Mouse (Mus musculus) forebrain, embryonic 14.5 days (tissue): ENCODE measurements around the gene Bahcc1. TPM values are rescaled to one million over a fixed set of nuclear protein-coding genes. Genes with fewer than 3 reads are reported as not detected.

Experiments used
- ATAC-seq: fragments of 200-750 bp; cut with Nextera tagmentation; 2 replicates; pipeline ENCODE4 v1.8.0; 2017; ENCODE audit warnings: mild to moderate bottlenecking, moderate library complexity
- DNase-seq: peaks from one replicate; pipeline ENCODE4 v3.0.0-alpha.2; 2015; ENCODE audit warnings: low spot score
- H3K27ac ChIP-seq: fragments of 300-500 bp; sonication (generic); 2 replicates; pipeline ENCODE4 v1.5.1; 2014; ENCODE audit warnings: low read depth, mild to moderate bottlenecking, control low read depth, low read length, moderate library complexity
- H3K27me3 ChIP-seq: fragments of 300-500 bp; sonication (generic); replicated peaks from 2 replicates; pipeline ENCODE4 v1.6.1; 2014; ENCODE audit warnings: low read length, control low read depth, mixed read lengths; ENCODE audit not compliant: control insufficient read depth, insufficient read depth
- H3K36me3 ChIP-seq: fragments of 300-500 bp; sonication (generic); 2 replicates; pipeline ENCODE4 v1.6.1; 2014; ENCODE audit warnings: low read length, control low read depth; ENCODE audit not compliant: control insufficient read depth, insufficient read depth
- H3K4me1 ChIP-seq: fragments of 300-500 bp; sonication (generic); 2 replicates; pipeline ENCODE4 v1.6.1; 2014; ENCODE audit warnings: antibody characterized with exemption, low read length, control low read depth; ENCODE audit not compliant: control insufficient read depth, insufficient read depth
- H3K4me2 ChIP-seq: fragments of 300-500 bp; sonication (generic); 2 replicates; pipeline ENCODE4 v1.6.1; 2014; ENCODE audit warnings: mild to moderate bottlenecking, control low read depth, low read length
- H3K4me3 ChIP-seq: fragments of 300-500 bp; sonication (generic); 2 replicates; pipeline ENCODE4 v1.5.1; 2014; ENCODE audit warnings: low read depth, low read length, control low read depth
- H3K9ac ChIP-seq: fragments of 300-500 bp; sonication (generic); 2 replicates; pipeline ENCODE4 v1.6.1; 2014; ENCODE audit warnings: mild to moderate bottlenecking, low read length, control low read depth, moderate library complexity
- H3K9me3 ChIP-seq: fragments of 300-500 bp; sonication (generic); replicated peaks from 2 replicates; pipeline ENCODE4 v1.6.1; 2016; ENCODE audit warnings: low read length, control low read depth, mixed read lengths; ENCODE audit not compliant: control insufficient read depth
- WGBS: fragments of 180-500 bp; shearing (Covaris S2); extraction: QIAGEN DNeasy Blood & Tissue Kit; methylation state at CpG from one replicate; pipeline ENCODE4 v1.1.7; 2014; 5-methylcytosine and 5-hydroxymethylcytosine counted together
- microRNA-seq: library from miRNA; unstranded; fragments of <30 nt; microRNA quantifications from one replicate; pipeline ENCODE4, GENCODE M21; 2016
- polyA plus RNA-seq: library from polyadenylated mRNA; unstranded; fragments of >200 nt; fragmentation: Nextera tagmentation; extraction: Ambion mirVana; gene quantifications from 2 replicates; pipeline ENCODE4 v1.2.1, GENCODE M21; 2014

Bahcc1 gene
- polyA plus RNA-seq, 1 experiment from 2014 or later: 12.6 TPM

DNA sequence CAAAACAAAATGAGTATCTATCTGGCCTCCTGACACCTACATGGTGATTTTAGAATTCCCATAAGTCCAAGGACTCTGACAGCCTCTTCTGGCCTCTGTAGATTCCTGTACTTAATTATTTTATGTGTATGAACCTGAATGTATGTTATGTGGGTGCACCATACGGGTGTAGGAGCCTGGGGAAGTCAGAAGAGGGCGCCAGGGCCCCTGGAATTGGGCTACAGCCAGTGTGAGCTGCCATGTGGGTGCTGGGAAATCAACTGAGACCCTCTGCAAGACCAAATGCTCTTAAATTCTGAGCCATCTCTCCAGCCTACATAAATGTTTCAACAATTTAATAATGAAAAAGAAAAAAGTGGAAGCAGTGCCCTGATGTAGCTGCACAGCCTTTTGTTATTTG lies 104.7 kb downstream of the Bahcc1 start:
- Histone ChIP-seq H3K4me3 (no peak overlapping the region), H3K4me2 (no peak overlapping the region), H3K4me1 (no peaks in the 10 kb centered on the region), H3K9me3 (no peaks in the 10 kb centered on the region), H3K27me3 (no peaks in the 10 kb centered on the region), H3K36me3 (no peaks in the 10 kb centered on the region), H3K27ac (no peak overlapping the region), H3K9ac (no peak overlapping the region)
- 29% methylated on average over 2 of the region's 2 CpGs for WGBS
- ATAC-seq: no peak
- DNase-seq: no peak

- no peaks in the 10 kb centered on the region for H3K27me3 ChIP-seq
- H3K36me3 ChIP-seq: 0 out of 2 replicates have a peak, but pooled peaks cover 3% of the 10 kb centered on the region
- H3K27ac ChIP-seq: no peak overlapping the region
- no peaks in the 10 kb centered on the region for H3K9me3 ChIP-seq
- no peak overlapping the region for H3K4me3 ChIP-seq
- H3K4me1 ChIP-seq: no peaks in the 10 kb centered on the region
- WGBS: 70% methylated on average over 3 of the region's 3 CpGs
- no peak overlapping the region for H3K9ac ChIP-seq
- DNase-seq (no peak), ATAC-seq (no peak)
- no peak overlapping the region for H3K4me2 ChIP-seq
Observed at GRCm38 (mm10) chr11:120338786-120339185, 106.0 kb downstream of the Bahcc1 start.

- DNase-seq: no peak
- Histone ChIP-seq H3K4me3 (no peak overlapping the region), H3K9me3 (no peaks in the 10 kb centered on the region), H3K27me3 (no peaks in the 10 kb centered on the region), H3K27ac (no peak overlapping the region), H3K4me2 (no peak overlapping the region), H3K9ac (no peak overlapping the region), H3K36me3 (peaks cover 7% of the 10 kb centered on the region), H3K4me1 (peaks cover under 1% of the 10 kb centered on the region; the same call in 1 of the 2 replicates)
- 88% methylated on average over 10 of the region's 10 CpGs for WGBS
- ATAC-seq: no peak
Observed at GRCm38 (mm10) chr11:120339978-120340513, 107.3 kb downstream of the Bahcc1 start.

DNA sequence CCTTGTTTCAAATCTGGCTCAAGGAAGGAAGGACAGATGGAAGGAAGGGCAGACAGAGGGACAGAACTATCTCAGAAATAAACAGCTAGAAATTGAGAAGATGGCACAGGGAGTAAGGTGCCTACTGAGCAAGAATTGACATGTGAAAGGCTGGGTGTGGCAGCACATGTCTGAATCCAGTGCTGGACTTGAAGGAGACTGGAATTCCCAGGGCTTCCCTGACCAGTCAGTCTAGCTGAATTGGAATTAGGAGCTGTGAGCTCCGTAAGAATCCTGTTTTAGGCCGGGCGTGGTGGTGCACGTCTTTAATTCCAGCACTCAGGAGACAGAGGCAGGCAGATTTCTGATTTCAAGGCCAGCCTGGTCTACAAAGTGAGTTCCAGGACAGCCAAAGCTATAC lies 108.9 kb downstream of the Bahcc1 start:
- no peak overlapping the region for H3K4me3 ChIP-seq
- peaks cover 4% of the 10 kb centered on the region; the same call in 1 of the 2 replicates for H3K4me1 ChIP-seq
- no peaks in the 10 kb centered on the region for H3K9me3 ChIP-seq
- H3K4me2 ChIP-seq: no peak overlapping the region
- H3K36me3 ChIP-seq: peaks cover 17% of the 10 kb centered on the region
- no peak overlapping the region for H3K27ac ChIP-seq
- ATAC-seq: no peak
- no peak overlapping the region for H3K9ac ChIP-seq
- 88% methylated on average over 4 of the region's 4 CpGs for WGBS
- DNase-seq: no peak
- H3K27me3 ChIP-seq: no peaks in the 10 kb centered on the region

Small RNA genes lying within 50 kb of the gene (microRNA-seq; reads per million reads assigned to microRNA genes)
- gene Gm47297: not detected

Other genes with a start within 250 kb of the Bahcc1 start
- gene Aatk, start 185.8 kb upstream of the Bahcc1 start, polyA plus RNA-seq: 10.9 and 18.3 TPM in 2 replicates
- 21.7 and 27.2 TPM in 2 replicates for gene Cep131, start 146.1 kb upstream of the Bahcc1 start, polyA plus RNA-seq
- 12.4 and 14.6 TPM in 2 replicates for gene Tepsin, start 134.2 kb upstream of the Bahcc1 start, polyA plus RNA-seq
- gene Ndufaf8, start 134.0 kb upstream of the Bahcc1 start, polyA plus RNA-seq: 59.8 and 84.8 TPM in 2 replicates
- 53.6 and 72.5 TPM in 2 replicates for gene Slc38a10, start 81.6 kb upstream of the Bahcc1 start, polyA plus RNA-seq
- 3,852 and 3,863 TPM in 2 replicates for gene Actg1, start 115.6 kb downstream of the Bahcc1 start, polyA plus RNA-seq
- 0.75 and 1.4 TPM in 2 replicates for gene Fscn2, start 128.6 kb downstream of the Bahcc1 start, polyA plus RNA-seq
- 51.7 and 71.1 TPM in 2 replicates for gene Faap100, start 145.8 kb downstream of the Bahcc1 start, polyA plus RNA-seq
- 29.9 and 30.8 TPM in 2 replicates for gene Nploc4, start 204.8 kb downstream of the Bahcc1 start, polyA plus RNA-seq
- not detected in 2 replicates for gene Tspan10, start 209.7 kb downstream of the Bahcc1 start, polyA plus RNA-seq
- not detected in 2 replicates for gene Pde6g, start 220.6 kb downstream of the Bahcc1 start, polyA plus RNA-seq
- 11.6 and 15.3 TPM in 2 replicates for gene Oxld1, start 225.1 kb downstream of the Bahcc1 start, polyA plus RNA-seq
- gene Ccdc137, start 225.2 kb downstream of the Bahcc1 start, polyA plus RNA-seq: 18.6 and 18.8 TPM in 2 replicates
- 37.4 and 43.9 TPM in 2 replicates for gene Arl16, start 234.7 kb downstream of the Bahcc1 start, polyA plus RNA-seq